Mouse (Mus musculus): ENCODE results near the gene Aoah.

DNA sequence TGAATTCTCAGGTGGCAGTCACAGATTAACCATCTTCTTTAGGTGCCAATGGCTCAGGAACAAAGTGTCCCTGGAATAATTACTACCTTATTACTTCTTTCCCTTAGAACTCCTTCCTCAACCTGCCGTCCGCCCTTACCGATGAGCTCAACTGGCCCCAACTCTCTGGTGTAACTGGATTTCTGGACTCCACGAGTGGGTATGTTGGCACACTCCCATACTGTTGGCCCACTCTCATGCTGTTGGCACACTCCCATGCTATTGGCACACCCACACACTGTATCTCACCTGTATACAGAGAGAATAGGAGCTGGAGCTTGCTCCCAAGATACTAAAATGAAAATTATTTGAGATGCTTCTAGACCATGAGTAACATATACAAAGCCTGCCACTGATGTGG is 147.8 kb downstream of the Aoah start:
- TF ChIP-seq CTCF (IDR thresholded peaks at IDR 0.05) (no peak), EP300 (IDR thresholded peaks at IDR 0.05) (no peak)

All from lung, postnatal 0 days (tissue).